Mouse (Mus musculus): Measurements from ENCODE around the gene Fus. TPM values are rescaled to one million over a fixed set of nuclear protein-coding genes. Genes with fewer than 3 reads are reported as not detected.
"Not testable (repeated sequence)": the region's sequence is repeated elsewhere in the genome, so short reads cannot be mapped to it uniquely, and the experiment has no call there.

Fus gene
- polyA plus RNA-seq, 1 experiment from 2014 or later = 139 TPM

DNA sequence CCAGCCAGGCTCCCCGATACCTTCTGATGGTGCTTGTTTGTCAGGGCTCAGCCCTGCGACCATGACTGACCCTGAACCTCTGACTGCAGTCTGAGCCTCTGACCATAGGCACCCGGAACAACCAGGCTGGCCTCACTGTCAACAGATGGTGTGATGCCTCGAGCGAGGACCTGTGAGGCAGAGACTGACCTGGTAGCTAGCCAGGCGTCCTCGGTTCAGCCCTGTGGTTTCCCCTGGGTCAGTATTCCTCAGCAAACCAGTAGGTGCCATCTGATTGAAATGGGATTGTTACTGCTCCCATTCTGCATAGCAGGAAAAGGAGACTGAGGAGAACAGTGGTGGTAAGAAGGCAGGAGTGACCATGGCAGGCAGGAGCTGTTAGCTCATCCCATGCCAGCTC, 38.9 kb downstream of the Fus start:
- WGBS = 62% methylated on average over 7 of the region's 7 CpGs
- H3K9me3 ChIP-seq (ENCODE audit: low read length) = no peaks in the 10 kb centered on the region
- no peak overlapping the region for H3K9ac ChIP-seq (replicated peaks; ENCODE audit: low read depth)
- H3K27me3 ChIP-seq (replicated peaks; ENCODE audit: insufficient read depth, low read length) = no peaks in the 10 kb centered on the region
- H3K4me2 ChIP-seq (replicated peaks; ENCODE audit: low read depth, low read length) = no peak overlapping the region
- H3K4me3 ChIP-seq (ENCODE audit: low read depth, low read length) = no peak overlapping the region
- DNase-seq (ENCODE audit: low spot score) = no peak
- H3K36me3 ChIP-seq (ENCODE audit: insufficient read depth, low read length) = no peaks in the 10 kb centered on the region
- H3K4me1 ChIP-seq (ENCODE audit: insufficient read depth, low read depth, low read length) = 0 out of 2 replicates have a peak, but pooled peaks cover 4% of the 10 kb centered on the region
- H3K27ac ChIP-seq (ENCODE audit: low read length) = no peak overlapping the region
- ATAC-seq = no peak
- TF ChIP-seq CTCF (IDR thresholded peaks at IDR 0.05) (no peak), EP300 (IDR thresholded peaks at IDR 0.05) (no peak)

DNA sequence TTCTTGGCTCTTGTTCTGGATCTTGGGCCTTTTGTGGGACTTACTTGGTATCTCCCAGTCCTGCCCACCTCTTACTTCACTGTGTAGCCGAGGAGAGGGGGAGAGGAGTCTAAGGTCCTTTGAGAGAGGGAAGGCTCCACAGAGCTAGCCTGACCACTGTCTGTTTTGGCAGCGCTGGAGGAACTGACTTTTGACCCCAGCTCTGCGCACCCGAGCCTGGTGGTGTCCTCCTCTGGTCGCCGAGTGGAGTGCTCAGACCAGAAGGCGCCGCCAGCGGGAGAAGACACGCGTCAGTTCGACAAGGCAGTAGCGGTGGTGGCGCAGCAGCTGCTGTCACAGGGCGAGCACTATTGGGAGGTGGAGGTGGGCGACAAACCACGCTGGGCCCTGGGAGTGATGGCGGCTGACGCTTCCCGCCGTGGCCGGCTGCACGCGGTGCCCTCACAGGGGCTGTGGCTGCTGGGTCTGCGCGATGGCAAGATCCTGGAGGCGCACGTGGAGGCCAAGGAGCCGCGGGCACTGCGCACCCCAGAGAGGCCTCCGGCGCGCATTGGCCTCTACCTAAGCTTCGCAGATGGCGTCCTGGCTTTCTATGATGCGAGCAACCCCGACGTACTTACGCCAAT, 42.6 kb downstream of the Fus start:
- Histone ChIP-seq H3K27ac (ENCODE audit: low read length) (no peak overlapping the region), H3K4me3 (ENCODE audit: low read depth, low read length) (no peak overlapping the region), H3K27me3 (replicated peaks; ENCODE audit: insufficient read depth, low read length) (no peaks in the 10 kb centered on the region), H3K4me2 (replicated peaks; ENCODE audit: low read depth, low read length) (no peak overlapping the region; the same call in 1 of the 2 replicates), H3K4me1 (ENCODE audit: insufficient read depth, low read depth, low read length) (no peaks in the 10 kb centered on the region), H3K9me3 (ENCODE audit: low read length) (no peaks in the 10 kb centered on the region), H3K9ac (replicated peaks; ENCODE audit: low read depth) (no peak overlapping the region), H3K36me3 (ENCODE audit: insufficient read depth, low read length) (no peaks in the 10 kb centered on the region)
- no peak for DNase-seq (ENCODE audit: low spot score)
- WGBS = 47% methylated on average over 40 of the region's 40 CpGs
- TF ChIP-seq CTCF (IDR thresholded peaks at IDR 0.05) (no peak), EP300 (IDR thresholded peaks at IDR 0.05) (no peak)
- ATAC-seq = 0 out of 2 replicates have a peak, but pooled peaks have one; percentile 19

DNA sequence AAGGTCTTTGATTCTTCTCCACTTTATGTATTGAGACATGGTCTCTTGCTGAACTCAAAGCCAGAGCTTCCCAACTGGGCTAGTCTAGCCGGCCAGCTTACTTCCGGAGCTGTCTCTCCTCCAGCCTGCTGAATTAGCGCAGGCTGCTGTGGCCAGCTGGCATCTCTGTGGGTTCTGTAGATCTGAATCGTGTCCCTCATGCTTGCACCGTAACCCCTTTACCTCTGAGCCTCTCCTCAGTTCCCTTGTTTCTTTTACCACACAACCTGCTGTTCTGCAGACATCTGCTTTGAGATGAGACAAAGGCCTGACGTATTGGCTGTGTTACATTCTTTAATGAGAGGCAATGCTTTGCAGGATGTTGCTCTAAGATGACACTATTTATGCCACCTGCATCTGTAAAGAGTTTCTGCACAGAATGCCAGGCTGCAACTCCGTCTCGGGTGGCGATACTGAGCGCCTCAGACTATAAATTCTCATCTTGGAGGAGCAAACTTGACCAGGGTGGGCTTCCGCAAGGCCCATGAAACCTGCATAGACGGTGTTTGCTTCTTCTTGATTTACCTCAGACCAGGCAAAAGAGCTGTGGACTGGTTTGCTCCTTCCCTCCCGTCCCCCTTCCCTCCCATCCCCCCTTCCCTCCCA, 45.0 kb downstream of the Fus start:
- Histone ChIP-seq H3K9ac (replicated peaks; ENCODE audit: low read depth) (no peak overlapping the region), H3K4me1 (ENCODE audit: insufficient read depth, low read depth, low read length) (no peaks in the 10 kb centered on the region), H3K36me3 (ENCODE audit: insufficient read depth, low read length) (no peaks in the 10 kb centered on the region), H3K27me3 (replicated peaks; ENCODE audit: insufficient read depth, low read length) (no peaks in the 10 kb centered on the region), H3K9me3 (ENCODE audit: low read length) (no peaks in the 10 kb centered on the region), H3K4me3 (ENCODE audit: low read depth, low read length) (no peak overlapping the region), H3K27ac (ENCODE audit: low read length) (no peak overlapping the region), H3K4me2 (replicated peaks; ENCODE audit: low read depth, low read length) (no peak overlapping the region)
- WGBS = 81% methylated on average over 13 of the region's 13 CpGs
- TF ChIP-seq CTCF (IDR thresholded peaks at IDR 0.05) = no peak
- no peak for TF ChIP-seq EP300 (IDR thresholded peaks at IDR 0.05)
- DNase-seq (ENCODE audit: low spot score) (no peak), ATAC-seq (no peak)

DNA sequence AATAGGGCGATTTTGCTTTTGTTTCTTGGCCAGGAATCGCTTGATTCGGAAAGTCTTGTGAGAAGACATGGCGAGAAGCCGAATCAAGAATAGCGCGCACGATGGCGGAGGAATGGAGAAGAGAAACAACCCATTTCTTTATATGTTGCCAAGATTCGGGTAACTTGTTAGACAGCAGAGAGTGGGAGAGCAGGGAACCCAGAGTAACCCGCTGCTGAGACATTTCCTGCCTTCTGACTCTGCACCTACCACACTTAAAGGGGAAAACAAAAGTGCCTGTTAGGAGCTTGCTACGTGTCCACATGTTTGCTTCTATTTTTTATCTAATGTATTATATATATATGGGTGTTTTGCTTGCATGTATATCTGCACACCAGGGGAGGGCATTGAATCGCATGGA, 45.9 kb downstream of the Fus start:
- ATAC-seq = no peak
- no peaks in the 10 kb centered on the region for H3K9me3 ChIP-seq (ENCODE audit: low read length)
- 90% methylated on average over 13 of the region's 13 CpGs for whole genome bisulfite sequencing
- H3K4me2 ChIP-seq (replicated peaks; ENCODE audit: low read depth, low read length) = no peak overlapping the region
- H3K27me3 ChIP-seq (replicated peaks; ENCODE audit: insufficient read depth, low read length) = no peaks in the 10 kb centered on the region
- DNase-seq (ENCODE audit: low spot score) = no peak
- no peak overlapping the region for H3K27ac ChIP-seq (ENCODE audit: low read length)
- H3K4me1 ChIP-seq (ENCODE audit: insufficient read depth, low read depth, low read length) = no peaks in the 10 kb centered on the region
- no peaks in the 10 kb centered on the region for H3K36me3 ChIP-seq (ENCODE audit: insufficient read depth, low read length)
- no peak overlapping the region for H3K9ac ChIP-seq (replicated peaks; ENCODE audit: low read depth)
- TF ChIP-seq CTCF (IDR thresholded peaks at IDR 0.05) (no peak), EP300 (IDR thresholded peaks at IDR 0.05) (no peak)
- no peak overlapping the region for H3K4me3 ChIP-seq (ENCODE audit: low read depth, low read length)

DNA sequence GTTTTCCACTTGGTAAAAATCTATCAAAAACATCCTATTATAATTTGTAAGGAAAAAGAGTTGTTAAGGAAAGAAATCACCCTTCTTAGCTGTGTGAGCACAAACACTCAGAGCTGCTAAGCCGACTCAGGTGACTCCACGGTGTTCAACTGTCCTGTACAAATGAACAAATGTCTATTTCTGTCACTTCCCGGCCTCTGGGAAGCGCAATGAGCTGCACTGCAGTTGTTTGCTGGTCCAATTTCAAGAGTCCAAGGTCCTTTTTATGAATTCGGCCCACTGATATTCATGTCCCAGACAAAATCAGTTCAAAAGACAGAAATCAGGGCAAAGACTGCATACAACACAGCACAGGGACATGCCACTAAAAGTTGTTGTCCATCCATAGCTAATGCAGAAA, 48.9 kb downstream of the Fus start:
- not testable (repeated sequence) for H3K4me3 ChIP-seq (ENCODE audit: low read depth, low read length); H3K9ac ChIP-seq (replicated peaks; ENCODE audit: low read depth); H3K27ac ChIP-seq (ENCODE audit: low read length); H3K27me3 ChIP-seq (replicated peaks; ENCODE audit: insufficient read depth, low read length); H3K4me2 ChIP-seq (replicated peaks; ENCODE audit: low read depth, low read length); DNase-seq (ENCODE audit: low spot score); H3K4me1 ChIP-seq (ENCODE audit: insufficient read depth, low read depth, low read length); ATAC-seq; H3K36me3 ChIP-seq (ENCODE audit: insufficient read depth, low read length); H3K9me3 ChIP-seq (ENCODE audit: low read length)
- WGBS = 55% methylated on average over 5 of the region's 5 CpGs

DNA sequence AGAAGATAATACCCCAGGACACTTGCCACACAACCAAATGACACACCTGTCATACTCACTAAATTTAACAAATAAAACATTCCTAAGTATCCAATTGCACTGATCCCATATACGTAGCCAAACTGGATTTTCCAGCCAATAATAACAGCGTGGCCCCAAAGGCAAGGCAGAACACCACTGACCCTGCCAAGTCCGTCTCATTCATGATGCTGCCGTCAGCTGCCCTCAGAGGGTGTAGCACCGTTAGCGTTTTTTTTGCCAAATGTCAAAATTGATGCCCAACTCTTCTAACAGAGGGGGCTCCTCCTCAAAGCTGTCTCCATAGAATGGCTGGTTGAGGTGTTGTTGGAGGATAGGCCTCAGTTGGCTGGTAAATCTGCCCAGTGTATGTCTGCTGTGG, 49.4 kb downstream of the Fus start:
- WGBS = 64% methylated on average over 6 of the region's 6 CpGs
- no peaks in the 10 kb centered on the region for H3K27me3 ChIP-seq (replicated peaks; ENCODE audit: insufficient read depth, low read length)
- H3K9me3 ChIP-seq (ENCODE audit: low read length) = no peaks in the 10 kb centered on the region
- H3K4me2 ChIP-seq (replicated peaks; ENCODE audit: low read depth, low read length) = no peak overlapping the region
- no peak for TF ChIP-seq EP300 (IDR thresholded peaks at IDR 0.05)
- TF ChIP-seq CTCF (IDR thresholded peaks at IDR 0.05) = no peak
- H3K4me1 ChIP-seq (ENCODE audit: insufficient read depth, low read depth, low read length) = no peaks in the 10 kb centered on the region
- ATAC-seq (no peak), DNase-seq (ENCODE audit: low spot score) (no peak)
- no peak overlapping the region for H3K4me3 ChIP-seq (ENCODE audit: low read depth, low read length)
- no peak overlapping the region for H3K27ac ChIP-seq (ENCODE audit: low read length)
- no peak overlapping the region for H3K9ac ChIP-seq (replicated peaks; ENCODE audit: low read depth)
- no peaks in the 10 kb centered on the region for H3K36me3 ChIP-seq (ENCODE audit: insufficient read depth, low read length)

Data from lung, postnatal 0 days (tissue).